Mouse (Mus musculus) c-Kit-positive CD71-negative TER-119-negative erythroid progenitor cells, embryonic 14.5 days (primary cell): ENCODE data around the gene Cd2bp2.

Source experiments
- DNase-seq: peaks from one replicate; pipeline ENCODE4 v3.0.0-alpha.2; 2013; ENCODE audit warnings: low read depth

Gene Cd2bp2

DNA sequence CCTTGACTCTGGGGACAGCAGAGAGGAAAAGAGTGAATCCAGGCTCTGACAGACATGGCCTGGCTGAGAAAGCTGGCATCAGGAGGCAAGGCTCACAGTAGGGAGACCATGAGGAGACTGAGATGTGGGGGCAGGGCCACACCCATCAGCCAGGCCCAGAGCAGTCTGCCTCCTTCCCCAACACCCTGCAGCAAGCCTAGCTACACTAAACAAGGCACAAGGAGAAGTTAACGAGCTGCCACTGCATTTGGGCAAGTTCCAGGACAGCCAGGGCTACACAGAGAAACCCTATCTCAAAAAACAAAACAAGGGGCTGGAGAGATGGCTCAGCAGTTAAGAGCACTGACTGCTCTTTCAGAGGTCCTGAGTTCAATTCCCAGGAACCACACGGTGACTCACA lies 53.6 kb downstream of the Cd2bp2 start:
- no peak for DNase-seq
